Mouse (Mus musculus): ENCODE results near the gene Tas2r138. TPM values are rescaled to one million over a fixed set of nuclear protein-coding genes. Genes with fewer than 3 reads are reported as not detected.
"Not testable (repeated sequence)": the region's sequence is repeated elsewhere in the genome, so short reads cannot be mapped to it uniquely, and the experiment has no call there.

Tas2r138 gene
- polyA plus RNA-seq, 1 experiment from 2014 or later: not detected

DNA sequence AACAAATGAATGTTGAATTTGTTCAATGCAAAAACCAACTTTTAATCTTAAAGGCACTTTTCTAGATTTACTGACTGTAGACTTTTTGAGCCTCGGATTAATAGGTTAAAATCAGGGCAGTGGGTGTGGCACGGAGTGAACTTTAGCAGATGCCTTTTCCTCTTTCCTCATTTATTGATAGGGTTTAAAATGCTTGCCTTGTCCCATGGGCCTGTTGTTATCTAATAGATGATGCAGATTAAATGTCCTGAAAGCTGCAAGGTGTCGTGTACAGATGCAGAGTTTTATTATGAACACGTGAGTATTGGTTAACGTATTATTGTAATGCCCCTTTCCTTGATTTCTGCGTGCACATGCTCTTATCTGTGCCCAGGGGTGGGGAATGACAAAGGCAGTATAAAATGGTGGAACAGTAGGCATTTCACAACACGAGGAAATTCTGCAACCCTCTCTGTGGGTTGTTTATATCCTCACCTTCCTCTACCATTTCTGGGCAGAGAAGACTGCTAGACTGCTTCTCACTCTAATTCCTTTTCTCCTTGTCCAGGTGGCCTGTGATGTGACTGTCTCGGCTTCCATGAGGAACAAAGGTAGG is 15.4 kb upstream of the Tas2r138 start, which contains the start of gene Mgam:
Gene Mgam (plus strand): TSS at position 426 of the 595 bp plus-strand sequence.
- H3K4me2 ChIP-seq: no peak within 1 kb of the TSS
- DNase-seq (ENCODE audit: low spot score): no peak
- H3K9ac ChIP-seq (ENCODE audit: low read depth, low read length): no peak within 1 kb of the TSS
- ATAC-seq (replicated peaks; ENCODE audit: low FRiP score): no peak
- no peaks in the 10 kb centered on the region for H3K36me3 ChIP-seq (ENCODE audit: control insufficient read depth, insufficient read depth, low read length)
- H3K27me3 ChIP-seq (replicated peaks; ENCODE audit: control insufficient read depth, insufficient read depth, low read length): no peaks in the 10 kb centered on the region
- H3K9me3 ChIP-seq (ENCODE audit: control insufficient read depth, low read length): no peaks in the 10 kb centered on the region
- H3K4me1 ChIP-seq (replicated peaks; ENCODE audit: control insufficient read depth, insufficient read depth, low read length): no peaks in the 10 kb centered on the region
- H3K4me3 ChIP-seq (ENCODE audit: low read depth, low read length): no peak within 1 kb of the TSS
- 75% methylated on average over 8 of the region's 8 CpGs for WGBS
- no peak within 1 kb of the TSS for H3K27ac ChIP-seq (ENCODE audit: low read depth, low read length)

DNA sequence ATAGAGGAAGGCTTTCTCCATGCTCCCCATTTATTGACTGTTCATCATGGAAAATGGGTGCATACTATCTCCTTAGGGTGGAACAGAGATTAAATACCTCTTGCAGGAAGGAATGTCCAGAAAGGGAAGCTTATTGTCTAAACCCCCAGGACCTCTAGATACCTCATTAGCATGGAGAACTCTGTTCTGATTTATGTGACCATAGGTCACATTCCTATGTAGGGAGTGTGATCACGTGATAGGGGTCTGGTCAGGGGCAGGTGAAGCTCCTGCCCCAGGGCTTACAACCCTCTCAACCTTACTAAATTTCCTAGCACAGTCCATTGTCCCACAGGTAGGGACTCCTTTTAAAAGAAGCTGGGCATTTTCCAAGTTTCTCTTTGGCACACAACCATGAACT is 13.0 kb upstream of the Tas2r138 start:
- DNase-seq (ENCODE audit: low spot score): no peak
- no peaks in the 10 kb centered on the region for H3K9me3 ChIP-seq (ENCODE audit: control insufficient read depth, low read length)

DNA sequence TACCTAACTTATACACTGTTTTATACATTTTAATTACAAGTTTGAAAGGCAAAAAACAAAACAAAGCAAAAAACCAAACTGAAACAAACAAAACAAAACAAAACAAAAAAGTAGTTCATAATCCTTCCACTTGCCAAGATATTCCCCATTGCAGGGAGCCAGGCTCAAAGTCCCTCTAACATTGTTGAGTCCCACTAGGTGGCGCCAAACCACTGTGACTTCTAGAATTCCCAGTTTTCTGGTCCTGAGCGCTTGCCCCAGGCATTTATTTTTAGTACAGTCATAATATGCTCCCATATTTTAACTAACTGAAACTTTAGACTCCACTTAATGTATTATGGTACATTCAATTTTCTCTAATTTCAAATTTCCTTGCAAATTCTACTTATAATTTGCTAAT is 4.9 kb upstream of the Tas2r138 start:
- Histone ChIP-seq H3K27me3 (replicated peaks; ENCODE audit: control insufficient read depth, insufficient read depth, low read length) (no peaks in the 10 kb centered on the region), H3K27ac (ENCODE audit: low read depth, low read length) (no peak overlapping the region), H3K36me3 (ENCODE audit: control insufficient read depth, insufficient read depth, low read length) (no peaks in the 10 kb centered on the region), H3K4me2 (no peak overlapping the region), H3K9me3 (ENCODE audit: control insufficient read depth, low read length) (no peaks in the 10 kb centered on the region), H3K9ac (ENCODE audit: low read depth, low read length) (no peak overlapping the region), H3K4me3 (ENCODE audit: low read depth, low read length) (no peak overlapping the region), H3K4me1 (replicated peaks; ENCODE audit: control insufficient read depth, insufficient read depth, low read length) (no peaks in the 10 kb centered on the region)
- DNase-seq (ENCODE audit: low spot score) (no peak), ATAC-seq (replicated peaks; ENCODE audit: low FRiP score) (no peak)
- 18% methylated on average over 2 of the region's 2 CpGs for WGBS

More for the DNA sequence above, 13.0 kb upstream of the Tas2r138 start:
- Histone ChIP-seq H3K36me3 (ENCODE audit: control insufficient read depth, insufficient read depth, low read length) (no peaks in the 10 kb centered on the region), H3K4me3 (ENCODE audit: low read depth, low read length) (no peak overlapping the region), H3K9ac (ENCODE audit: low read depth, low read length) (no peak overlapping the region), H3K4me1 (replicated peaks; ENCODE audit: control insufficient read depth, insufficient read depth, low read length) (no peaks in the 10 kb centered on the region), H3K4me2 (no peak overlapping the region), H3K27ac (ENCODE audit: low read depth, low read length) (no peak overlapping the region), H3K27me3 (replicated peaks; ENCODE audit: control insufficient read depth, insufficient read depth, low read length) (no peaks in the 10 kb centered on the region)
- ATAC-seq (replicated peaks; ENCODE audit: low FRiP score): no peak
- WGBS: 56% methylated on average over 1 of the region's 1 CpGs

DNA sequence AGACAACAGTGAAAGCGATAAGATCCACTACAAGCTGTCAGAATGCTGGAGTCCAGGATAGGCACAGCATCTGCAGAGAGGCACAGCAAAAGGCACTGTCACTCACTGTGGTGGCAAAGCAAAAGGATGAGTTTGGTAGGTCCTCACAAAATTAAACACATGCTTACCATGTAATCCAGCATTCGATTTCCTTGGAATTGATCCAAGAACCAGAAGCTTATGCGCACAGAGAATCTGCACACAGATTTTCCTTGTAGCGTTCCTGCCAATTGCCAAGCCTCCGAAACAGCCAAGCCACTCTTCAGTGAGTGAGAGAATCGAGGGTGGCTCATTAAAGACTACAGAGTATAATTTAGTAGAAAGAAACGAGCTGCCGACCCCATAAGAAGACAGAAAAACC is 2.9 kb downstream of the Tas2r138 start:
- H3K4me1 ChIP-seq (replicated peaks; ENCODE audit: control insufficient read depth, insufficient read depth, low read length): no peaks in the 10 kb centered on the region
- ATAC-seq (replicated peaks; ENCODE audit: low FRiP score) (no peak), DNase-seq (ENCODE audit: low spot score) (no peak)
- no peaks in the 10 kb centered on the region for H3K36me3 ChIP-seq (ENCODE audit: control insufficient read depth, insufficient read depth, low read length)
- no peaks in the 10 kb centered on the region for H3K27me3 ChIP-seq (replicated peaks; ENCODE audit: control insufficient read depth, insufficient read depth, low read length)
- H3K9me3 ChIP-seq (ENCODE audit: control insufficient read depth, low read length): no peaks in the 10 kb centered on the region
- H3K9ac ChIP-seq (ENCODE audit: low read depth, low read length): no peak overlapping the region
- no peak overlapping the region for H3K4me2 ChIP-seq
- WGBS: 84% methylated on average over 8 of the region's 8 CpGs
- H3K27ac ChIP-seq (ENCODE audit: low read depth, low read length): no peak overlapping the region
- H3K4me3 ChIP-seq (ENCODE audit: low read depth, low read length): no peak overlapping the region

DNA sequence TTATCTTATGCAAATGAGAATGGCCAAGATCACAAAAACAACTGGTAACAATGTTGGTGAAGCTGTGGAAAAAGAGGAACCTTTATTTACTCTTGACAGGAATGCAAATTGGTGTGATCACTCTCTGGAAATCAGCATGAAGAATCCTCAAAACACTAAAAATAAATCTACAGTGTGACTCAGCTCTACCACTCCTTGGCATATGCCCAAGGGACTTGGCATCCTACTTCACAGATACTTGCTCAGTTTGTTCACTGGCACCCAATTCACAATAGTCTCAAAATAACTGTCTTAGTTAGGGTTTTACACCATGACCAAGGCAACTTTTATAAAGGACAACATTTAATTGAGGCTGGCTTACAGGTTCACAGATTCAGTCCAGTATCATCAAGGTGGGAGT is 5.7 kb downstream of the Tas2r138 start:
- Histone ChIP-seq H3K9ac (ENCODE audit: low read depth, low read length) (no peak overlapping the region), H3K27me3 (replicated peaks; ENCODE audit: control insufficient read depth, insufficient read depth, low read length) (no peaks in the 10 kb centered on the region), H3K4me1 (replicated peaks; ENCODE audit: control insufficient read depth, insufficient read depth, low read length) (no peaks in the 10 kb centered on the region), H3K27ac (ENCODE audit: low read depth, low read length) (no peak overlapping the region), H3K9me3 (ENCODE audit: control insufficient read depth, low read length) (no peaks in the 10 kb centered on the region), H3K36me3 (ENCODE audit: control insufficient read depth, insufficient read depth, low read length) (no peaks in the 10 kb centered on the region), H3K4me3 (ENCODE audit: low read depth, low read length) (no peak overlapping the region), H3K4me2 (no peak overlapping the region)
- DNase-seq (ENCODE audit: low spot score): no peak
- no peak for ATAC-seq (replicated peaks; ENCODE audit: low FRiP score)

DNA sequence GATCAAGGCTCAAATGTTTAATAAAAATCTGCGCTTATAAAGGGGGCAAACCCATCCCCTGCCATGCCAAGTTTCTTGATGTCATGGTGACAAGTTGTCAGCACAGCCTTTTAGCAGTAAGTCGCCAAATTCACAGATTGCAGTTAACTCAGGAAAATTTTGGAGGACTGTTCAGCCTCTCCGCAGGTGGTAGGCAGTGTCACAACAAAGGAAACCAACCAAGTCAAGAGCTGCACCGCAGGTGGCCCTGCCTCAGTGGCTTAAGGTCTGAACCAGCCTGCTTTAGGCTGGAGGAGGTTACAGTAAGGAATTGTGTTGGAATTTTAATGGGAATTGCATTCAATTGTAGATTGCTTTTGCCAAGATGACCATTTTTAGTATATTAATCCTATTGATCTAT is 14.6 kb downstream of the Tas2r138 start:
- H3K4me3 ChIP-seq (ENCODE audit: low read depth, low read length); H3K9me3 ChIP-seq (ENCODE audit: control insufficient read depth, low read length); H3K4me2 ChIP-seq; ATAC-seq (replicated peaks; ENCODE audit: low FRiP score); H3K9ac ChIP-seq (ENCODE audit: low read depth, low read length); H3K27me3 ChIP-seq (replicated peaks; ENCODE audit: control insufficient read depth, insufficient read depth, low read length); H3K4me1 ChIP-seq (replicated peaks; ENCODE audit: control insufficient read depth, insufficient read depth, low read length); H3K27ac ChIP-seq (ENCODE audit: low read depth, low read length); DNase-seq (ENCODE audit: low spot score); H3K36me3 ChIP-seq (ENCODE audit: control insufficient read depth, insufficient read depth, low read length): not testable (repeated sequence)
- 31% methylated on average over 4 of the region's 4 CpGs for WGBS

DNA sequence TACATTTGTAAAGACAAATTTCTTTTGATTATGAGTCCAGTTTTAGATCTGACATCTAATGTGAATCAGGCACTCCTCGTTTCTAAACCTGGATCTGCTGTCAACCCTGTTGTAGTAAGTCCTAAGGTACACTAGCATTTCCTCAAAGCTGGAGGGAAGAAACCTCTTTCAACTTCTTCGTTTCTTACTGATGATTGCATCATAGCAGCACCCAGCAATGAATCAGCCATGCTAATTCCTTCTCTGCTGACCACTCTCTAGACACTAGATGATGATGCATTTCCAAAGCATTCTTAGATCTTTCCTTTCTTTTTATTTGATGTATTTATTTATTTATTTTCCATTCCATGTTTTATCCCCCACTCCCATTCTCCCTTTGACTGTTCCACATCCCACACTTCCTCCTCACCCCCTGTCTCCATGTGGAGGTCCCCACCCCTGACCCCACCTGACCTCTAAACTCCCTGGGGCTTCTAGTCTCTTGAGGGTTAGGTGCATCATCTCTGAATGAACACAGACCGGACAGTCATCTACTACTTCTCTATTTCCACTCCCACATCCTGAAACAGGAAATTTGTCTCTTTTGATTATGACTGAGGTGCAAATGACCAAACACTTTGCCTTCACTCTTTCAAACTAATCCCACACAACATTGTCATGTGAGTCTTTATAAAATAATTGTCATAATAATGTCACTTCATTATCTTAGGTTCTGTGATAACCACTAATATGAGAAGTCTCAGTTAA is 18.1 kb downstream of the Tas2r138 start:
- ATAC-seq (replicated peaks; ENCODE audit: low FRiP score) (no peak), DNase-seq (ENCODE audit: low spot score) (no peak)
- H3K9me3 ChIP-seq (ENCODE audit: control insufficient read depth, low read length): no peaks in the 10 kb centered on the region
- 40% methylated on average over 3 of the region's 3 CpGs for WGBS
- H3K4me2 ChIP-seq: no peak overlapping the region
- H3K4me3 ChIP-seq (ENCODE audit: low read depth, low read length): no peak overlapping the region
- H3K4me1 ChIP-seq (replicated peaks; ENCODE audit: control insufficient read depth, insufficient read depth, low read length): no peaks in the 10 kb centered on the region
- H3K27me3 ChIP-seq (replicated peaks; ENCODE audit: control insufficient read depth, insufficient read depth, low read length): no peaks in the 10 kb centered on the region
- no peak overlapping the region for H3K27ac ChIP-seq (ENCODE audit: low read depth, low read length)
- H3K9ac ChIP-seq (ENCODE audit: low read depth, low read length): no peak overlapping the region
- H3K36me3 ChIP-seq (ENCODE audit: control insufficient read depth, insufficient read depth, low read length): no peaks in the 10 kb centered on the region

DNA sequence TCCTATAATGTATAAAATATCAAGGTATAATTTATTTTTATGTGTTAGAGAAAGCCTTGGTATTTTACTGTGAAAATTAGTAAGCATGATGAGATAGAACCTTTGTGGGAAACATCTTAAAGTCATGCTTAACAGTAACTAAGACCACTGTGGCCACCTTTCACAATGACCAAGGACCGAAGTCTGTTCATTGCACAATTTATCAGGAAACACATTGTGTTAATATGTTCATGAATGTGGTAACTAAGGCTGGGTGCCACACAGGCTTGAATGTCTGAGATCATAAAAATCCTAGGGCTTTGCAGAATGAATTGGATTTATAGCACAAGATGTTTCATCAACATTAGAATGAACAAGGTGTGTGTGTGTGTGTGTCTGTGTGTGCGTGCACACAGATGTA is 24.8 kb downstream of the Tas2r138 start:
- Histone ChIP-seq H3K27ac (ENCODE audit: low read depth, low read length) (no peak overlapping the region), H3K4me1 (replicated peaks; ENCODE audit: control insufficient read depth, insufficient read depth, low read length) (no peaks in the 10 kb centered on the region), H3K9me3 (ENCODE audit: control insufficient read depth, low read length) (no peaks in the 10 kb centered on the region), H3K9ac (ENCODE audit: low read depth, low read length) (no peak overlapping the region), H3K4me3 (ENCODE audit: low read depth, low read length) (no peak overlapping the region), H3K27me3 (replicated peaks; ENCODE audit: control insufficient read depth, insufficient read depth, low read length) (no peaks in the 10 kb centered on the region), H3K4me2 (no peak overlapping the region), H3K36me3 (ENCODE audit: control insufficient read depth, insufficient read depth, low read length) (no peaks in the 10 kb centered on the region)
- no peak for DNase-seq (ENCODE audit: low spot score)
- WGBS: 80% methylated on average over 2 of the region's 2 CpGs
- no peak for ATAC-seq (replicated peaks; ENCODE audit: low FRiP score)

DNA sequence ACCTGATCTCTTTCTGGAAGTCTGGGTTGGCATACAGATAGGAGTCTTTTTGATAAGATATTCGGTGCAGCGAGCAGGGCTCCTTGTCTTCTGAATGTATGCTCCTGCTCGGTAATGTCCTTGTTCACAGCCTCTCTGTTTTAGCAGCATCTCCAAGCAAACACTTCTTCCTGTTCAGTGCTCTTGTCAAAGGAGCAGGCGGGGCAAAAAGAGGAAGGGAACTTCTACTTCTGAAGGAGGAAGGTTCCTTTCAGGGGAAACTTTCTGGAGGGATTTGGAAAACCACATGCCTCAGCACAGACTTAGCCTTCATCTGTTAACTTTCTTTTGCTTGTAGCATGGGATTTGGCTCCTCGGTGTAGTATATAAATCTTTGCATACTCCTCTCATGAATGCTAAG is 27.5 kb downstream of the Tas2r138 start, which contains the start of gene Clec5a:
Gene Clec5a (minus strand): TSS at position 177 of the 400 bp plus-strand sequence.
- no peaks in the 10 kb centered on the region for H3K27me3 ChIP-seq (replicated peaks; ENCODE audit: control insufficient read depth, insufficient read depth, low read length)
- no peak for DNase-seq (ENCODE audit: low spot score)
- WGBS: 48% methylated on average over 5 of the region's 5 CpGs
- H3K4me3 ChIP-seq (ENCODE audit: low read depth, low read length): no peak within 1 kb of the TSS
- no peaks in the 10 kb centered on the region for H3K9me3 ChIP-seq (ENCODE audit: control insufficient read depth, low read length)
- no peak for ATAC-seq (replicated peaks; ENCODE audit: low FRiP score)
- H3K27ac ChIP-seq (ENCODE audit: low read depth, low read length): no peak within 1 kb of the TSS
- no peaks in the 10 kb centered on the region for H3K36me3 ChIP-seq (ENCODE audit: control insufficient read depth, insufficient read depth, low read length)
- H3K4me1 ChIP-seq (replicated peaks; ENCODE audit: control insufficient read depth, insufficient read depth, low read length): no peaks in the 10 kb centered on the region
- H3K9ac ChIP-seq (ENCODE audit: low read depth, low read length): no peak within 1 kb of the TSS
- H3K4me2 ChIP-seq: no peak within 1 kb of the TSS

All from liver, embryonic 11.5 days (tissue).